Mouse (Mus musculus) C2C12 (cell line): ENCODE measurements around the gene Apobr.
A peak's percentile ranks its signal among the peaks of the same experiment; 100 is the strongest.

Experiments used
- CTCF ChIP-seq: IDR thresholded peaks from one replicate; pipeline ENCODE4 v1.5.1; 2011; ENCODE audit not compliant: control insufficient read depth, insufficient read depth, insufficient read length
- FOSL1 ChIP-seq: IDR thresholded peaks from one replicate; pipeline ENCODE4 v1.8.0; 2011; ENCODE audit warnings: mild to moderate bottlenecking, low read length; ENCODE audit not compliant: poor library complexity, insufficient read depth, severe bottlenecking
- MAX ChIP-seq: IDR thresholded peaks from one replicate; pipeline ENCODE4 v1.6.1; 2011; ENCODE audit warnings: mild to moderate bottlenecking, control low read depth
- MYOD1 ChIP-seq: IDR thresholded peaks from one replicate; pipeline ENCODE4 v1.6.1; 2011; ENCODE audit warnings: low read depth; ENCODE audit not compliant: control insufficient read depth, insufficient read length
- MYOG ChIP-seq: IDR thresholded peaks from one replicate; pipeline ENCODE4 v1.6.1; 2011; ENCODE audit not compliant: control insufficient read depth, insufficient read length; ENCODE audit errors: extremely low read depth
- USF1 ChIP-seq: IDR thresholded peaks from one replicate; pipeline ENCODE4 v1.6.1; 2011; ENCODE audit warnings: low read depth, mild to moderate bottlenecking, control low read depth, moderate library complexity

DNA sequence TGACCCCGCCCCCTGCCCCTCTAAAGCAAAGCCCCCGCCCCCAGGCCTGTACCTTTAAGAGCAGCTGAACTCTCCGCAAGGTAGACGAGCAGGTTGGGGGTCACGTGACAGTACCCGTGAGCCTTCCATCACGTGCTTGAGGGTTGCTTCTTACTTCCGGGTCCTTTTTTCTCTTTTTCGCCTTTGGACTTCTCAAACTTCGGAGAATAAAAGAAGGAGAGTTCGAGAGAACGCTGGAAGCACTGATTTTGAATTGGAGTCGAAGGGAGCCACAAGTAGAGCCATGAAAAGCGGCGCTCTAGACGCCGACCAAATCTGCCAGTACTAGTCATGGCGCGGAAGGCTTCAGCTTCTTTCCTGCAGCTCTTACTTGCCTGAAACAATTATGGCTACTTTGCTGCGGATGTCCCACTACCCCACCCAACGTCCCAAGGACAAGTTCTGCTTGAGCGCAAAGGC lies 1.5 kb upstream of the Apobr start:
- TF ChIP-seq CTCF (no peak), USF1 (peak; percentile 93), MAX (no peak), FOSL1 (no peak), MYOG (no peak), MYOD1 (no peak)
